Mouse (Mus musculus) C2C12 (cell line): ENCODE data around the gene Acad11.

Experiments
- CEBPB ChIP-seq: IDR thresholded peaks from one replicate; pipeline ENCODE4 v1.6.1; 2011; ENCODE audit warnings: low read depth, mild to moderate bottlenecking, control low read depth, moderate library complexity
- CTCF ChIP-seq: IDR thresholded peaks from one replicate; pipeline ENCODE4 v1.5.1; 2011; ENCODE audit not compliant: control insufficient read depth, insufficient read depth, insufficient read length
- MAX ChIP-seq: IDR thresholded peaks from one replicate; pipeline ENCODE4 v1.6.1; 2011; ENCODE audit warnings: mild to moderate bottlenecking, control low read depth
- MYOD1 ChIP-seq: IDR thresholded peaks from one replicate; pipeline ENCODE4 v1.6.1; 2011; ENCODE audit warnings: low read depth; ENCODE audit not compliant: control insufficient read depth, insufficient read length

- TF ChIP-seq CTCF, result no peak
- no peak for TF ChIP-seq MAX
- no peak for TF ChIP-seq MYOD1
- no peak for TF ChIP-seq CEBPB
Observed at GRCm38 (mm10) chr9:104092945-104093344, 29.8 kb downstream of the Acad11 start.
